Mouse (Mus musculus): ENCODE results near the gene Frmd4b. TPM values are rescaled to one million over a fixed set of nuclear protein-coding genes. Genes with fewer than 3 reads are reported as not detected.
A peak's percentile ranks its signal among the peaks of the same experiment; 100 is the strongest.

Frmd4b gene
- polyA plus RNA-seq, 1 experiment from 2014 or later, result 12.1 TPM

DNA sequence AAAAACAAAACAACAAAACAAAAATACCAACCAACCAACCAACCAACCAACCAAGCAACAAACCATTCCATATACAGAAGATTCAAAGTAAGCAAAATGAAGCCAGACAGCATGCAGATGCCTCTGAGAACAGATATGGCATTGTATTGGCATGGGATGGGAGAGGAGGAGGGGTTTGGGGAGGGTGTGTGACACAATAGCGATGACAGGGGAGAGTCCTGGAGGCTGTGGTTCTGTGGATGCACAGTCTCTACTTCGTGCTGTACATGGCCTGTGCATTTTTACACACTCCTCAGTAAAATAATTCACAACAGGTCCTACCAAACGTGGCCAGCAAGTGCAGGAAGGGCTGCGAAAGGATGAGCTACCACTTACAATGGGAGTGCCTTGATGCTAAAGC, 278.5 kb downstream of the Frmd4b start:
- H3K36me3 ChIP-seq, result no peaks in the 10 kb centered on the region
- ATAC-seq (replicated peaks; ENCODE audit: insufficient number of reproducible peaks, insufficient read depth, low FRiP score, low read depth), result no peak
- WGBS, result 45% methylated on average over 4 of the region's 4 CpGs
- no peak overlapping the region for H3K4me3 ChIP-seq
- H3K4me2 ChIP-seq, result no peak overlapping the region
- H3K9me3 ChIP-seq (replicated peaks), result no peaks in the 10 kb centered on the region
- H3K4me1 ChIP-seq (replicated peaks), result peaks cover 18% of the 10 kb centered on the region
- H3K27me3 ChIP-seq, result no peaks in the 10 kb centered on the region
- H3K27ac ChIP-seq, result no peak overlapping the region
- no peak overlapping the region for H3K9ac ChIP-seq

DNA sequence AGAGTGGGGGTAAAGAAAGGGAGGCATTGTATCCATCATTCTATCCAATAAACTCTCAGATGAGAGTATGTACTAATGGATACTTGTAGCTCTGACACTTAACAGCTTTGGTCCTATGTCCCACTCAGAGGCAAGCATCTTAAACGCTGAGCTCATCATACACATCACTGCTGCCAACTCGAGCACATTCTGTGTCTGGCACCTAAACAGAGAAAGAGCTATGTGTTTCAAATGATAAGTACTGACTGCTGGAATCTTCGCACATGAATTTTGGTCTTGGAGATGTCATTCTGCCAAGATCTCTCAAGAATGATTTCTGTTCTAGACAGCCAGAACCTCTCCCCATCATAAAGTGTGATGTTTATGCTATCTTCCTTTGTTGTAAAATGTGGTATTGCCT, 284.0 kb downstream of the Frmd4b start:
- Histone ChIP-seq H3K27ac (no peak overlapping the region), H3K9me3 (replicated peaks) (no peaks in the 10 kb centered on the region), H3K4me1 (replicated peaks) (no peaks in the 10 kb centered on the region), H3K4me3 (no peak overlapping the region), H3K36me3 (peaks cover 6% of the 10 kb centered on the region; the same call in 1 of the 2 replicates), H3K27me3 (no peaks in the 10 kb centered on the region), H3K4me2 (no peak overlapping the region), H3K9ac (no peak overlapping the region)
- 70% methylated on average over 3 of the region's 3 CpGs for WGBS
- no peak for ATAC-seq (replicated peaks; ENCODE audit: insufficient number of reproducible peaks, insufficient read depth, low FRiP score, low read depth)

DNA sequence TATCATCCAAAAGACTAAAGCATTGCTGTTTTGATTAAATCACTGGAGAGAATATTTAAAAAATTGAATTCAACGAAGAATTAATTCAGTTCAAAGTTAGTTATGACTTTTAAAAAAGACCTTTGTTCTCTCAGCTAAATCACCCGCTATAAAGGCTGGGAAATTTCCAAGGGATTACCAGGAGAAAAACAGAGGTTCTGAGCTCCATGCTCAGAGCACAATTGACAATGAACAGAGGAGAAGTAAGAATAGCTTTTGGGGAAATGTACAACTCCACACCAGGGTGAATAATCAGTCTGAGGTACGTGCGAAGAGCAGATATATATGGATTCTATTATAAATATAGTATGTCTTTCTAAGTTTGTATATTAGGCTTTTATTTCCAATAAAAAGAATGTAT, 293.4 kb downstream of the Frmd4b start:
- H3K4me2 ChIP-seq, result no peak overlapping the region
- no peaks in the 10 kb centered on the region for H3K9me3 ChIP-seq (replicated peaks)
- H3K27ac ChIP-seq, result no peak overlapping the region
- 83% methylated on average over 4 of the region's 4 CpGs for WGBS
- no peaks in the 10 kb centered on the region for H3K27me3 ChIP-seq
- H3K9ac ChIP-seq, result no peak overlapping the region
- H3K4me3 ChIP-seq, result no peak overlapping the region
- ATAC-seq (replicated peaks; ENCODE audit: insufficient number of reproducible peaks, insufficient read depth, low FRiP score, low read depth), result no peak
- peaks cover 10% of the 10 kb centered on the region; the same call in 1 of the 2 replicates for H3K36me3 ChIP-seq
- H3K4me1 ChIP-seq (replicated peaks), result peaks cover 15% of the 10 kb centered on the region

DNA sequence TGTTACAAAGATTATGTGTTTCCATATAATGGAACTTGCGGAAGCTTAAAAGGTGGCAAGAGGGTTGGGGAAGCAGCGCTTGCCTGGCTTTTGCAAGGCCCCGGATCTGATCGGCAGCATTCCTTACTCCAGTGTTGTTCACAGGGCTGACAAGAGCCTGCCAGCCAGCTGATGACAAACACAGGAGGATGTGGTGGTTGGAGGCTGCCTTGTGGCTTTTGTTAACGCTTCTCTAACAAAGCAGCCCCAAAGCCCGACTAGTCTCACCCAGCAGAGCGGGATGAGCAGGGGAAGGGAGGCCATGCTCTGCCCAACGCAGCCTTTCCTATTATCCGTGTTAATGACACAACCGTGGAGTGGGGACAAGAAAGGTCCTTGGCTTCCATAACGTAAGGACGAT, 295.2 kb downstream of the Frmd4b start:
- Histone ChIP-seq H3K9ac (no peak overlapping the region), H3K27ac (peak overlapping the region; percentile 57; the same call in 1 of the 2 replicates), H3K4me3 (no peak overlapping the region), H3K4me1 (replicated peaks) (peaks cover 18% of the 10 kb centered on the region), H3K9me3 (replicated peaks) (no peaks in the 10 kb centered on the region), H3K27me3 (no peaks in the 10 kb centered on the region), H3K36me3 (peaks cover 10% of the 10 kb centered on the region; the same call in 1 of the 2 replicates), H3K4me2 (no peak overlapping the region)
- no peak for ATAC-seq (replicated peaks; ENCODE audit: insufficient number of reproducible peaks, insufficient read depth, low FRiP score, low read depth)
- 62% methylated on average over 12 of the region's 12 CpGs for WGBS

DNA sequence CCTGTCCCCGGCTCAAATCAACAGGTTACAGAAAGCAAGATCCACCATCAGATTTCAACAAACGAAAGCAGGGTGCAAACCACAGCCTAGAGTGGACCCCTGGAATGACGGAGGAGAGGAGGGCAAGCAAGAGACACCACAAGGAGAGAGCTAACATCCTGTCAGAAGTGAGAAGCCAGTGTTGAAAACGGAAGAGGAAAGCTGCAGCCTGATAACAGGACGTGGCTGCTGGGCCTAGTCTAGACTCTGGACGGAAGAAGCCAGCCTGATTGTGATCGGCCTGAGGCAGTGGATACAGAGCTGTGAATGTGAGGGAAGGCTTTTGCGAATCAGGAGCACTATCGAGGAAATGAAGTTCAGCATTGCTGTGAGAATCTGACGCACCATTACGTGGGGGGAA, 296.2 kb downstream of the Frmd4b start:
- no peaks in the 10 kb centered on the region for H3K9me3 ChIP-seq (replicated peaks)
- H3K4me2 ChIP-seq, result no peak overlapping the region
- no peak overlapping the region for H3K9ac ChIP-seq
- ATAC-seq (replicated peaks; ENCODE audit: insufficient number of reproducible peaks, insufficient read depth, low FRiP score, low read depth), result peak; percentile 47; the same call in 1 of the 2 replicates
- peak overlapping the region; percentile 57 for H3K27ac ChIP-seq
- peaks cover 10% of the 10 kb centered on the region; the same call in 1 of the 2 replicates for H3K36me3 ChIP-seq
- H3K27me3 ChIP-seq, result no peaks in the 10 kb centered on the region
- WGBS, result 39% methylated on average over 11 of the region's 11 CpGs
- H3K4me3 ChIP-seq, result no peak overlapping the region
- H3K4me1 ChIP-seq (replicated peaks), result peaks cover 18% of the 10 kb centered on the region

DNA sequence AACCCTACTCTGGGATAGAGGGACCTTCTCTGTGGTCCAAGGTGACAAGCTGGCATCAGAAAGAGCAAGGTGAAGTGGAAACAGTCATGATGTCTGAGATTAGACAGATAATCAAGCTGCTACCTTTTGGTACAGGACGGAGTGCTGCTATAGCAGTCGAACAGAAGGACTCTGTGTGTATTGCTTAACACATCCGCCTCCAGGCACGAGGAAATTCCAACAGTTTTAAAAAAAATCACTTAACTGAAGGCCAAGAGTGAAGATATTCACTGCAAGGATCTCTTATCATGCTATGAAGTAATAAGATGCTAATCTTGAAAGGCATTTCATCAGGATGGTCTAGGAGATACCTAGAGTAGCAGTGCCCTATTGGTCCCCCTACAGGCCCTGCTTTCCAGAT, 298.3 kb downstream of the Frmd4b start:
- ATAC-seq (replicated peaks; ENCODE audit: insufficient number of reproducible peaks, insufficient read depth, low FRiP score, low read depth), result no peak
- Histone ChIP-seq H3K4me2 (no peak overlapping the region), H3K4me1 (replicated peaks) (peaks cover 18% of the 10 kb centered on the region), H3K36me3 (peaks cover 6% of the 10 kb centered on the region; the same call in 1 of the 2 replicates), H3K9ac (no peak overlapping the region), H3K9me3 (replicated peaks) (no peaks in the 10 kb centered on the region), H3K4me3 (no peak overlapping the region), H3K27ac (no peak overlapping the region), H3K27me3 (no peaks in the 10 kb centered on the region)
- WGBS, result 73% methylated on average over 4 of the region's 4 CpGs

DNA sequence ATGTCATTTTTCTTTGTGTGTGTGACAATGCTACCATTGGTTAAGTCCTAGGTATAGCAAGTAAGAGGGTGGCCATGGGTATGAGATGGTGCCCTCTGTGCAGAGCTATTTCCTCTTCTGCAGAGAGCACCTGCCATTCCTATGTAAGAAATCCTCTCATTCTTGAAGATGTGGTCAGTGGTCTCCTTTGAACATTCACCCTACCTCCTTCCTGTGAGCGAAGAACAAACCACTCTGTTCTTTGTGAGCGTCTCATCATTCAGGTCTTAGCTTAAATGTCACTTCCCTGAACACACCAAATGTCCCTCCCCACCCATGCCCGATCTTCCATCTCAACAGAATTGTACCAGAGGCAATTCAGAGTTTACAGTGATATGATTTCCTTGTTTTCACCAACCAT, 299.4 kb downstream of the Frmd4b start:
- 93% methylated on average over 3 of the region's 3 CpGs for WGBS
- H3K36me3 ChIP-seq, result no peaks in the 10 kb centered on the region
- H3K4me2 ChIP-seq, result no peak overlapping the region
- no peak for ATAC-seq (replicated peaks; ENCODE audit: insufficient number of reproducible peaks, insufficient read depth, low FRiP score, low read depth)
- no peak overlapping the region for H3K27ac ChIP-seq
- H3K9me3 ChIP-seq (replicated peaks), result no peaks in the 10 kb centered on the region
- H3K4me1 ChIP-seq (replicated peaks), result peaks cover 22% of the 10 kb centered on the region
- H3K4me3 ChIP-seq, result no peak overlapping the region
- no peaks in the 10 kb centered on the region for H3K27me3 ChIP-seq
- no peak overlapping the region for H3K9ac ChIP-seq

DNA sequence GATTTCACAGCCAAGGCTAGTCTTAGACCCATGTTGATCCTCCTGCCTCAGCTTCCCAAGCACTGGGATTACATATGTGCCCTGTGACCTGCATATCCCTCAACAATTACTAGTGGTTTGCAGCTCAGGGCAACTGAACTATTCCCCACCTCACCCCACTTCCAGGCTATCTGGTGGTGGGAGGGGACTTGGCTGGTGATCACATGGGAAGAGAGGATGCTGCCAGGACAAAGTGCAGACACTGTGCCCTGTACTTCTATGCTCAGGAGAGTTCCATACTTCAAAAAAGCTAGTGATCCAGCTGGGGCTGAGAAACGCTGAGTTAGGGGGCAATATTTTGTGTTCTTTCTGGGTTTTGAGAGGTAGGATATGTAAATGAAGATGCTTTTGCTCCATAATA, 300.6 kb downstream of the Frmd4b start:
- Histone ChIP-seq H3K4me2 (no peak overlapping the region), H3K4me1 (replicated peaks) (peaks cover 19% of the 10 kb centered on the region), H3K27me3 (no peaks in the 10 kb centered on the region), H3K36me3 (no peaks in the 10 kb centered on the region), H3K9me3 (replicated peaks) (no peaks in the 10 kb centered on the region), H3K27ac (no peak overlapping the region), H3K9ac (no peak overlapping the region), H3K4me3 (no peak overlapping the region)
- WGBS, result 61% methylated on average over 1 of the region's 1 CpGs
- no peak for ATAC-seq (replicated peaks; ENCODE audit: insufficient number of reproducible peaks, insufficient read depth, low FRiP score, low read depth)

DNA sequence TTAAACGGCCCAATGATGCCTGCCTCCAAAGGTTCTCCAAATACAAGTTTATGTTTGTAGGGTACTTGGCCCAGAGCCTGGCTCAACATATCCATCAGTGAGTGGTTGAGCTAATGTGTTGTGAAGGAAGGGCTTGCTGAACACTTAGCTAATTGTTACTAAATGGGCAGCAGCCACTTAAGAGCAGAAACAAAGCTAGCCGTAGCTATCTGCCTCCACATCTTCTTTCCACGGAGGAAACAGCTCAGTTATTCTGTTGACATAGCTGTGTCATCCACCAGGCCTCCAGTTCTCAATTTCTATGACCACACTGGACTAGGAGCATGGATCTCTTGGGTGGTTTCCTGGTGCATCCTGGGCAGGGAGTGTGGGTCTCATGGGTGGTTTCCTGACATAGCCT, 302.0 kb downstream of the Frmd4b start:
- Histone ChIP-seq H3K9ac (no peak overlapping the region), H3K36me3 (no peaks in the 10 kb centered on the region), H3K4me3 (no peak overlapping the region), H3K4me2 (no peak overlapping the region), H3K4me1 (replicated peaks) (peaks cover 19% of the 10 kb centered on the region), H3K27ac (no peak overlapping the region), H3K9me3 (replicated peaks) (no peaks in the 10 kb centered on the region), H3K27me3 (no peaks in the 10 kb centered on the region)
- WGBS, result 49% methylated on average over 3 of the region's 3 CpGs
- no peak for ATAC-seq (replicated peaks; ENCODE audit: insufficient number of reproducible peaks, insufficient read depth, low FRiP score, low read depth)

DNA sequence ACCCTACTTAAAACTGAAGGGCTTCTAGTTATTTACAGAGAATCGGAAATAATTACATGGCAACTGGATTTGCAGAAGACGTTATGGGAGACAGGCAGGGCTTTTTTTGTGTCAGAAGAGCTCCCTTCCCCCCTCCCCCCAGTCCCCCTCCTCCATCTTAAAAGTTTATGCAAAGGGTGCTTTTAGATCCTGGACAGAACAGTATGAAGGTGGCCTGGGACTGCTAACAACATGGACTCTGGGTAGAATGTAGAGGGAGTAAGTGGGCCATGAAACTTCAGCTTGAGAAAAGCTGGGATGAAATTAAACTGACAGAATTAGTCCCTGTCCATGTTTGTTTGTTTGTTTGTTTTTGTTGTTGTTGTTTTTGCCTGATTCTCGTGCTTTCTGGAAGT, 304.8 kb downstream of the Frmd4b start:
- no peak for ATAC-seq (replicated peaks; ENCODE audit: insufficient number of reproducible peaks, insufficient read depth, low FRiP score, low read depth)
- peak overlapping the region; percentile 80 for H3K4me2 ChIP-seq
- H3K9me3 ChIP-seq (replicated peaks), result no peaks in the 10 kb centered on the region
- peak overlapping the region; percentile 73 for H3K27ac ChIP-seq
- no peaks in the 10 kb centered on the region for H3K36me3 ChIP-seq
- peak overlapping the region; percentile 56 for H3K4me3 ChIP-seq
- no peaks in the 10 kb centered on the region for H3K27me3 ChIP-seq
- 7% methylated on average over 3 of the region's 3 CpGs for WGBS
- H3K9ac ChIP-seq, result 0 out of 2 replicates have a peak overlapping the region, but pooled peaks have one; percentile 44
- peaks cover 21% of the 10 kb centered on the region for H3K4me1 ChIP-seq (replicated peaks)

DNA sequence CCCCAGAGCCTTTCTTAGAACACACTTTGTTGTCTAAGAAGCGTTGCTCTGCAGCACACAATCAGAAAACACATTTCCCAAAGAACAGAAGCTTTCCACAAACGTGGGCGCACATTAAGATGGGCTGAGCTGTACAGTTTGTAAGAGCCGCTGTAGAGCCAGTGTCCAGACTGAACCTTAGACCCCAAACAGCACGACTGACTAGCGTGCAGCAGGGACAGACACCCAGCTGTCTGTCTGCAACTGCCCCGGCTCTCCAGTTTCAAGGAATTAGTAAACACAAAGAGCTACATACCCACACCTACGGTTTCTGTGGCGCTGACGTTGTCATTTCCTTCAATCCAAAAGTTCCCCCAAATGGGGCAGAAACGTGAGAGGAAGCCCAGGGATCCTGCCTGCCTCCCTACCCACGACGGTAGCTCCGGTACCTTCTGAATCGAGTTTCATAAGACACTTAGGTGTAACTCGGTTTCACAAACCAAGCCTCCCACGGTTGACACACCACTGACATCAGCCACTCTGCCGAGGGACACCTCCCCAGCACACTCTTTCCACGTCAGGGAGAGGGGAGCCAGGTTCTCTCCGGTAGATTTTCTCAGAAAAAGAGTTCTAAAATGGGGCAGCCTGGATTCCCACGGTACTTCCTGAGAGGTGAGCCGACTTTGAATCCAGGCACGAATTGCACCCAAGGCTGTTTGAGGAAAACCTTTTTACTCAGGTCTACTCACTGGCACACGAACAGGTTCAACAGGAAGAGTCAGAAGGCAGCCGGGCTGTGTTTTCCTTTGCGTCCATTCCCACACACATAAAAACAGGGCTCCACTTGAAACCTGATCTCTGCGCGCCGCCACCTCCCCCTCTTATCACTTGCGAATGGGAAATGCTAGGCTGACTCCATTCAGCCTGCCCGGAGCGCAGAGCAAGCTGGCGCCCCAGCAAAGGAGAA, 305.5 kb downstream of the Frmd4b start:
- H3K36me3 ChIP-seq, result no peaks in the 10 kb centered on the region
- peak overlapping the region; percentile 80 for H3K4me2 ChIP-seq
- no peaks in the 10 kb centered on the region for H3K9me3 ChIP-seq (replicated peaks)
- H3K27me3 ChIP-seq, result no peaks in the 10 kb centered on the region
- H3K27ac ChIP-seq, result peak overlapping the region; percentile 73
- peaks cover 21% of the 10 kb centered on the region for H3K4me1 ChIP-seq (replicated peaks)
- H3K9ac ChIP-seq, result peak overlapping the region; percentile 44
- ATAC-seq (replicated peaks; ENCODE audit: insufficient number of reproducible peaks, insufficient read depth, low FRiP score, low read depth), result peak; percentile 80
- H3K4me3 ChIP-seq, result peak overlapping the region; percentile 56
- 1% methylated on average over 33 of the region's 33 CpGs for whole genome bisulfite sequencing
